Mouse (Mus musculus): ENCODE data around the gene Cox19. TPM values are rescaled to one million over a fixed set of nuclear protein-coding genes. Genes with fewer than 3 reads are reported as not detected.

Gene Cox19
- polyA plus RNA-seq, 1 experiment from 2014 or later, result 183 TPM

DNA sequence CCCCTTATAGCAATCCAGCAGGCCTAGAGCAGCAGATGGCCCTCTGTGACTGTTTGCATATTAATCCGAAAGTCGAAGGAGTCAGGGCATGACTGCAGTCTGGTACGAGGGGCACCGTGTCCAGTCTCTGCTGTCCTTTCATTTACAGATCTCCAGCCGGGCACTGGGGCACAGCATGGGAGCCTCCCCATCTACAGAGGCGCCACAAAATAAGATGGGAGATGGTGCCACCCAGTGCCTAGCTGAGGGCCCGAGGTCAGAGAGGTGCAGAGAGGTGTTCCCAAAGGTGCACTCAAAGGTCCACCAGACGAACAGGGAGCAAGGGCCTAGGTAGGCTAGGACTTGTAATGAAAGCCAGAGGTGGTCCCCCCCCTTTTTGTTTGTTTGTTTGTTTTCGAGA, 32.0 kb upstream of the Cox19 start:
- no peaks in the 10 kb centered on the region for H3K27me3 ChIP-seq (replicated peaks; ENCODE audit: control insufficient read depth, insufficient read depth, low read length)
- ATAC-seq, result no peak
- H3K4me3 ChIP-seq (ENCODE audit: low read length), result no peak overlapping the region
- H3K4me1 ChIP-seq (ENCODE audit: control insufficient read depth, insufficient read depth, low read length), result peaks cover 41% of the 10 kb centered on the region
- H3K9ac ChIP-seq (ENCODE audit: low read depth, low read length), result no peak overlapping the region
- no peak overlapping the region for H3K4me2 ChIP-seq (ENCODE audit: low read depth, low read length)
- H3K36me3 ChIP-seq (ENCODE audit: control insufficient read depth, insufficient read depth, low read length), result no peaks in the 10 kb centered on the region
- 0 out of 2 replicates have a peak overlapping the region, but pooled peaks have one; percentile 61 for H3K27ac ChIP-seq (ENCODE audit: low read length)
- no peaks in the 10 kb centered on the region for H3K9me3 ChIP-seq (ENCODE audit: control insufficient read depth, low read length)
- WGBS, result 72% methylated on average over 9 of the region's 9 CpGs

DNA sequence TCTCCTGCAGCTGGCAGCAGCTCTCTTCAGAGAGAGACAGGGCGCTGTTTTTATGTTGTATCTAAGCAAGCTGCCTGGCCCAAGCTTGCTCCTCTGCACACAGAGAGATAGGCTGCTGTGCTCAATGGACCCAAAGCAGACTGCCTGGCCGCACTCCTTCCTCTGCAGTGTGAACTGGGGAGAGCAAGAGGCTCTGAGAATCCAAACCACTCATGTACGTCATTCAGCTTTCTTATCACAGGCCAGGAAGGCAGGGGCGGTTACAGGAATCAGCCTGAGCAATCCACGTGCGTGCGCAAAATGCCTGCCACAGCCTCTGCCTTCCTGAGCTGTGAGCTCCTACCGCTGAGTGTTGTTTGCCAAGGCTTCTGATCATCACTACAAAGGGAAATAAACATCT, 31.5 kb upstream of the Cox19 start:
- no peaks in the 10 kb centered on the region for H3K27me3 ChIP-seq (replicated peaks; ENCODE audit: control insufficient read depth, insufficient read depth, low read length)
- H3K27ac ChIP-seq (ENCODE audit: low read length), result peak overlapping the region; percentile 61; the same call in 1 of the 2 replicates
- no peaks in the 10 kb centered on the region for H3K9me3 ChIP-seq (ENCODE audit: control insufficient read depth, low read length)
- no peak overlapping the region for H3K4me2 ChIP-seq (ENCODE audit: low read depth, low read length)
- H3K4me1 ChIP-seq (ENCODE audit: control insufficient read depth, insufficient read depth, low read length), result peaks cover 42% of the 10 kb centered on the region
- H3K9ac ChIP-seq (ENCODE audit: low read depth, low read length), result peak overlapping the region; percentile 14
- no peak overlapping the region for H3K4me3 ChIP-seq (ENCODE audit: low read length)
- WGBS, result 52% methylated on average over 8 of the region's 8 CpGs
- H3K36me3 ChIP-seq (ENCODE audit: control insufficient read depth, insufficient read depth, low read length), result no peaks in the 10 kb centered on the region
- no peak for ATAC-seq

DNA sequence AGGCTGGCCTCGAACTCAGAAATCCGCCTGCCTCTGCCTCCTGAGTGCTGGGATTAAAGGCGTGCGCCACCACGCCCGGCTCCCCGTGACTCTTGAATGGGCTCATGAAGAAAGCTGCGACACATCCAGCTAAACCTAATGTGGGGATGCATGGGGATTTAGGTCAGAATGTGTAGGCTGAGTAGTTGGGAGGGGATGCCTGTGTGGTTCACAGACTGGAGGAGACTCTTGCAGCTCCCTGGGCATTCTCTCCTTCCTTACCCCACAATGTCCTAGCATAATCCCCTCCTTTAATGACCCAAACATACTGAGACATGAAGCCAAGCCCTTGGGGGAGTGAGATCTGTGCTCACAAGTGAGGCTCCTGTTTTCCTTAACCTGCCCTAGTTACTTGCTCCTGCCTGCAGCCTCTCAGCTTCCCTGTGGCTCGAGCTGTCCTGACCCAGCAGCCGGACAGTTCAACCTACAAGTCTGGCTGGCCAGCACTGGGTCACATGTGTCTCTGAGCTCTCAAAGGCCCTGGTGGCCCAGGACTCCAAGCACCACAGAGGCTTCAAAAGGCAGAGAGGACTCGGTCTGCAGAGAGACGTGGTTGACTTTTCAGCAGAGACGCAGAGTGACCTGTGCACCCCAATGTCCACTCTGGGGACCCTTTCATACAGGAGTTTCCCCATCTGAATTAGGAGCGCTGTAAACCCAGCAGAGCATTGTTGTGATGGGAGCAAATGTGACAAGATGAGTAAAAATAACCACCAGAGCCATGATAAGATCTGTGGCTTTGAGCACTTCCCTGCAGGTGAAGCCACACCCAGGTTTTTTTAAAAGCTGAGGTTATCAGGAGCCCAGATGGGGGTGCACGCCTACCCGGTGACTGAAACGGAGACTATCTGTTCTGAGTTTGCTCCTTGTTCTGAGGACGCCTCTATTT, 30.6 kb upstream of the Cox19 start:
- peak; percentile 20; the same call in 1 of the 2 replicates for ATAC-seq
- no peaks in the 10 kb centered on the region for H3K27me3 ChIP-seq (replicated peaks; ENCODE audit: control insufficient read depth, insufficient read depth, low read length)
- no peaks in the 10 kb centered on the region for H3K36me3 ChIP-seq (ENCODE audit: control insufficient read depth, insufficient read depth, low read length)
- H3K9ac ChIP-seq (ENCODE audit: low read depth, low read length), result peak overlapping the region; percentile 14; the same call in 1 of the 2 replicates
- H3K9me3 ChIP-seq (ENCODE audit: control insufficient read depth, low read length), result no peaks in the 10 kb centered on the region
- H3K4me2 ChIP-seq (ENCODE audit: low read depth, low read length), result 0 out of 2 replicates have a peak overlapping the region, but pooled peaks have one; percentile 93
- H3K4me1 ChIP-seq (ENCODE audit: control insufficient read depth, insufficient read depth, low read length), result peaks cover 52% of the 10 kb centered on the region
- WGBS, result 77% methylated on average over 18 of the region's 18 CpGs
- no peak overlapping the region for H3K4me3 ChIP-seq (ENCODE audit: low read length)
- H3K27ac ChIP-seq (ENCODE audit: low read length), result peak overlapping the region; percentile 61; the same call in 1 of the 2 replicates

DNA sequence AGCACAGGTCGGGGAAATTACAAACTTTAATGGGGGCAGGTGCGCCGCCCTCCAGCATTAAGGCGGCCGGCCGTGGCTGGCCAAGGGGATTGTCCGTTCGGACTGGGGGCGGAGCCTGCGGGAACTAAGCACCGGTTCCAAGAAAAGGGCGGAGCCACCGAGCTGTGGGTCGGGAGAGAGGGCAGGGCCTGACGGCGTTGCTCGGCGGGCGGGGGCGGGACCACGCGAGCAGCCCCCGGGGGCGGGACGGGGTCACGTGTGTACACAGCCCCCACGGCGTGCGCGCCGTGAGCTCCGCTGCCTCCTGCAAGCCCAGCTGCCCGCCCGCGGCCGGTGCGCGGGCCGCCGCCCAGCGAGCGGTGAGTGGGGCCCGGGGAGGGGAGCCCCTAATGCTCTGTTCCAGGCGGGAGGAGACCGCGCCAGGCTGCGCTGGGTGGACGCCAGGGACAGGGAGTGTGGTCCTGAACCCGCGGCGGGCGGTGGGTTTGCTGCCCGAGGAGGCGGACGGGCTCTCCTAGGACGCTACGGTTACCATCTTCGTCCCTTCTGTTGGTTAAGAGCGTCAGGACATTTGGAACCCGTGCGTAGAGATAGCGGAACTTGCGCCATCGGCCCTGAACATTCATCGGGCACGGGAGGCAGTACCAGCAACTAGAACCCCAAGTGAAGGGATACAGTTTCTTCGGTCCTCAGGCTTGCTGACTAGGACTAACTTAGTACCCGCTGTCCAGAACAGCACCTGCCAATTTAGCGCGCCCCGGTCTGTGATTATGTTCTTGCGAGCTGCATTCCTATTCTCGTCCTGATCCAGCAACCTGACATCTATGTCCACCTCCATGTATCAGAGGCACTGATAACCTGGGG, 29.4 kb upstream of the Cox19 start:
- Histone ChIP-seq H3K36me3 (ENCODE audit: control insufficient read depth, insufficient read depth, low read length) (no peaks in the 10 kb centered on the region), H3K4me1 (ENCODE audit: control insufficient read depth, insufficient read depth, low read length) (peaks cover 55% of the 10 kb centered on the region), H3K9me3 (ENCODE audit: control insufficient read depth, low read length) (no peaks in the 10 kb centered on the region), H3K9ac (ENCODE audit: low read depth, low read length) (peak overlapping the region; percentile 76), H3K4me3 (ENCODE audit: low read length) (peak overlapping the region; percentile 69), H3K27ac (ENCODE audit: low read length) (peak overlapping the region; percentile 63), H3K4me2 (ENCODE audit: low read depth, low read length) (peak overlapping the region; percentile 93), H3K27me3 (replicated peaks; ENCODE audit: control insufficient read depth, insufficient read depth, low read length) (no peaks in the 10 kb centered on the region)
- 1% methylated on average over 68 of the region's 73 CpGs for WGBS
- ATAC-seq, result peak; percentile 81

DNA sequence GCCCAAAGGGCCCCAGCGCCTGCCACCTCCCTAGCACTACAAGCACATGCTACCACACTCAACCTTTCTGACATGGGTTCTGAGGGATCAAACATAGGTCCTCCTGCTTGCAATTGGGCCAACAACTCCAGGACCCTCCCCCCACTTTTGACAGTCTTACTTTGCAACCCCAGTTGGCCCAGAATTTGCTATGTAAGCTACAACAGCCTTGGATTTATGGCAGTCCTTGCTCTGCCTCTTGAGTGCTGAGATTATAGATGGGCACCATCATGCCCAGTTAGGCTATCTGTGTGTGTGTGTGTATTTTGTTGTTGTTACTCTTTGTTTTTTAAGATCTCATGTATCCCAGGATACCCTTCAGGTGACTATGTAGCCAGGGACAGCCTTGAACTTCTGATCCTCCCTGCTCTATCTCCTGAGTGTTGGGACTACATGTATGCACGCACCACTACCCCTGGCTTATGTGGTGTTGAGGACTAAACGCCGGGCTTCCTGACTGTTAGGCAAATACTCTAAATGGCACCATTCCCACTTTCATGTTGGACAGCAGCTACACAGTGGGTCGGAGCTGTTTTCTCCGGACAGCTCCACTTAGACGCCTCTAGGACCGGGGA, 28.7 kb upstream of the Cox19 start:
- Histone ChIP-seq H3K9ac (ENCODE audit: low read depth, low read length) (peak overlapping the region; percentile 44), H3K9me3 (ENCODE audit: control insufficient read depth, low read length) (no peaks in the 10 kb centered on the region), H3K4me1 (ENCODE audit: control insufficient read depth, insufficient read depth, low read length) (peaks cover 55% of the 10 kb centered on the region), H3K4me2 (ENCODE audit: low read depth, low read length) (peak overlapping the region; percentile 93), H3K36me3 (ENCODE audit: control insufficient read depth, insufficient read depth, low read length) (no peaks in the 10 kb centered on the region), H3K27ac (ENCODE audit: low read length) (peak overlapping the region; percentile 63), H3K4me3 (ENCODE audit: low read length) (peak overlapping the region; percentile 69), H3K27me3 (replicated peaks; ENCODE audit: control insufficient read depth, insufficient read depth, low read length) (no peaks in the 10 kb centered on the region)
- ATAC-seq, result no peak; the same call in 1 of the 2 replicates
- 16% methylated on average over 8 of the region's 8 CpGs for WGBS

DNA sequence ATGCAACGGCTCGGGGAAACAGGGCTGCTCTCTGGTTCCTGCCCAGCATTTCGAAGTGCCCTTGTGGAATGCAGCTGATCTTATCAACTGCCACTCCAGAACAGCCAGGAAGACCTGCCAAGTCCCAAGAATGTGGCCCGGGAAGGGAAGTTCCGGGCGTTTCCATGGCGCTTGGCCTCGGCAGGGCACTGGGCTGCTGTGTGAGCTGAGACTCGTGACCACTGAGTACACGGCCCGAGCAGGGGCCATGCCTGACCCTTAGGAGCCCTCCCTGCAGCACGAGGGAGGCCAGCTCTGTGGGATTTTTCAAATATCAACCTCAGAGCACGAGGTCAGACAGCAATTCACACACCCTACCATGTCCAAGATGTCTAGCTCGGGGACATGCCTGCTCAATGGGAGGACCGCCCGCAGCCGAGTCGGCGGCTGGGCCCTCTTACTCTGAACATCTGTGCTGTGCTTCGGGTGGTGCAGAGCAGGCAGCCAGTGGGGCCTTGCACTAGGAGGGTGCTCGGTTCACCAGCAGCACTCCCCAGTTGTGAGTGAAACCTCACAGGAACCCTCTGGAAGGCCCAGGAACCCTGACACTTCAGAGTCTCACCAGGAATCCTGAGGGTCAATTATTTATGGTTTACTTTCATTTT, 27.9 kb upstream of the Cox19 start:
- Histone ChIP-seq H3K27ac (ENCODE audit: low read length) (peak overlapping the region; percentile 76), H3K9ac (ENCODE audit: low read depth, low read length) (peak overlapping the region; percentile 43; the same call in 1 of the 2 replicates), H3K36me3 (ENCODE audit: control insufficient read depth, insufficient read depth, low read length) (no peaks in the 10 kb centered on the region), H3K4me1 (ENCODE audit: control insufficient read depth, insufficient read depth, low read length) (peaks cover 52% of the 10 kb centered on the region), H3K4me2 (ENCODE audit: low read depth, low read length) (peak overlapping the region; percentile 26; the same call in 1 of the 2 replicates), H3K4me3 (ENCODE audit: low read length) (no peak overlapping the region), H3K9me3 (ENCODE audit: control insufficient read depth, low read length) (no peaks in the 10 kb centered on the region), H3K27me3 (replicated peaks; ENCODE audit: control insufficient read depth, insufficient read depth, low read length) (no peaks in the 10 kb centered on the region)
- 33% methylated on average over 21 of the region's 21 CpGs for WGBS
- ATAC-seq, result peak; percentile 30; the same call in 1 of the 2 replicates

DNA sequence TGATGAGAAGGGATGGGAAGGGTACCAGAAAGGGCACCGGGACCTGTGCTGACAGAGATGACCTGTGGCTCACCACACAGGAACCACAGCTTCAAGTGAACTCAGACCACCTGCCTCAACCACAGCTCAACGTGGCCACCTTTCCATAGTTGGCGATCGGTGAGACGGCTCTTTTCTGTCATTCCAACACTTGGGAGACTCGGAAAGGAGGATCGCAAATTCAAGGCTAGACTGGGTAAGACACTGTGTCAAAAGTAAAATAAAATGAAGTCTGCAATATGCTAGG, 27.0 kb upstream of the Cox19 start:
- Histone ChIP-seq H3K36me3 (ENCODE audit: control insufficient read depth, insufficient read depth, low read length) (no peaks in the 10 kb centered on the region), H3K27ac (ENCODE audit: low read length) (peak overlapping the region; percentile 52; the same call in 1 of the 2 replicates), H3K9me3 (ENCODE audit: control insufficient read depth, low read length) (no peaks in the 10 kb centered on the region), H3K4me1 (ENCODE audit: control insufficient read depth, insufficient read depth, low read length) (peaks cover 54% of the 10 kb centered on the region), H3K27me3 (replicated peaks; ENCODE audit: control insufficient read depth, insufficient read depth, low read length) (no peaks in the 10 kb centered on the region), H3K9ac (ENCODE audit: low read depth, low read length) (no peak overlapping the region), H3K4me2 (ENCODE audit: low read depth, low read length) (no peak overlapping the region), H3K4me3 (ENCODE audit: low read length) (no peak overlapping the region)
- no peak for ATAC-seq
- 87% methylated on average over 7 of the region's 7 CpGs for WGBS

DNA sequence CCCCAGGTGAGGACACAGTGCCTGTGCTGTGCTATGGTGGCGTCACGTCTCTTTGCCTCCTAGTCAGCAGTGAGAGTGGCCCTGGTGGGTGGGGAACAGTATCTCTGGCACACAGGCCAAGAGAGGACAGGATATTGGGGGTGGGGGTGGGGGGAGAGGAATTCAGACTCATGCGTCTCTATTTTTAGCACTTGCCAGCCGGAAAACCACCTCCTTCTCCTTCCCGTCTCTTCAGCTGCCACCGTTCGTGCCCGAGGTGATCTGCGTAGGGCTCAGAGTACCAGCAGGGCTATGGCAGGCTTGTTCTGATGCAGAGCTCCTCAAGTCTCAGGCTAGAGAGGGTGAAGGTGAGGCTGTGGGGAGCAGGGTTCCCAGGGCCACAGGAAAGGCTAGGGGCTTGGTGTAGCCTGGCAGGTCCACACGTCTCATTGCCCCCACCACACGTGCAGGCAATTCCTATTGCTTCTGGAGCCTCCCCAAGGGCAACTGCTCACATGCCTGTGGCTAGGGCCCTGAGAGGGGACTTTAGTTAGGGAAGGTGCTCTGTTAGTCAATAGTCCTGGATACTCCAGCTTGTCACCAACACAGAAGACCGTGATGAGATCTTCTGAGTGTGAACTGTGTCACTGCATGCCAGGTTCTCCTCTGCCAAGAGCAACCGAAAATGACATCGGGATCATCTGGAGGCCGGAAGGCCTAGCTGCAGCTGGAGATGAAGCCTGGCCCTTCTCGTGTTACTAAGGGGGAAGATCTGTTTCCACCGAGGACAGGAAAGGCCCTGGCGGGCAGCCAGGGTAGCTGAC, 26.5 kb upstream of the Cox19 start, which contains the start of gene Gpr146:
Gene Gpr146 (plus strand): TSS at position 230 of the 803 bp plus-strand sequence.
- Histone ChIP-seq H3K27me3 (replicated peaks; ENCODE audit: control insufficient read depth, insufficient read depth, low read length) (no peaks in the 10 kb centered on the region), H3K4me3 (ENCODE audit: low read length) (no peak within 1 kb of the TSS), H3K27ac (ENCODE audit: low read length) (peak within 1 kb of the TSS; percentile 76), H3K9me3 (ENCODE audit: control insufficient read depth, low read length) (no peaks in the 10 kb centered on the region), H3K4me1 (ENCODE audit: control insufficient read depth, insufficient read depth, low read length) (peaks cover 54% of the 10 kb centered on the region), H3K4me2 (ENCODE audit: low read depth, low read length) (no peak within 1 kb of the TSS), H3K36me3 (ENCODE audit: control insufficient read depth, insufficient read depth, low read length) (no peaks in the 10 kb centered on the region), H3K9ac (ENCODE audit: low read depth, low read length) (peak within 1 kb of the TSS; percentile 48; the same call in 1 of the 2 replicates)
- 63% methylated on average over 18 of the region's 18 CpGs for WGBS
- no peak for ATAC-seq
